In the genomic region with DNA sequence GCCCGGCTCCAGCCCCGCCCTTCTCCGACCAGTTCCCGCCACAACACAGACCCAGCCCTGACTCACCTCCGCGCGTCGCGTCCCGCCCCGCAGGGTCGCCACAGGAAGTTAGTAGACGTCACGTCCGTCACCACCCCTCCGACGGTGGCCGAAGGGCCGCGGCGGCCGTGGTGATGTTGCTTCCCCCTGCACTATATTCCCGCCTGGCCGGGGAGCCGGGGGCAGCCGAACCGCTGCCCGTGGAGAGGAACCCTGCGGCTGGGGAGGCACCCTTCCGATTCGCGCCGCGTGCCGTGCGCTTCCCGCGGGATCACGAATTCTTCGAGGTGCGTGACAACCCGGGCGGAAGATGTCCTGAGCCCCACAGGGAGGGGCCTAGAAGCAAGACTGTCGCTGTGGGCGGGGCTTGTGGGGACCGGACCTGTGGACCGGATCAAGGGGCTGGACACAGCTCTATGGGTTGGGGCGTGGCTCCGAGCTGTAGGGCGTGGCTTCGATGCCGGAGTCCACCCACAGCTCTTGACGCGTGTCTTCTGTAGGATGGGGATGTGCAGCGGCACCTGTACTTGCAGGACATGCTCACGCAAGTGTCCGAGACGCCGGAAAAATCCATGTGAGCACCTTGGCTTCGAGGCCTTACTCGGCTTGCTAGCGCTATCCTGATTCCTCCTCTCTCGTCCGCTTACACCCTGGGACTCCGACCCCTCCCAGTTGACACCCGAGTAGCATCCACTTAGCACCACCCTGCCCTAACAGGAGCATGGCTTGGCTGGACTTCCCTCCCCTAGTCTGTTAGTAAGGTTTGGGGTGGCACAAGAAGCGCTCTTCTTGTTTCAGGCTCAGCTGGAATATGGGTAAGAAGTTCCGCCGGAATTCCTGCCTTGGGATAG, we compare ENCODE assay signal across 8 mouse cellular contexts. TPM values are rescaled to one million over a fixed set of nuclear protein-coding genes. Genes with fewer than 3 reads are reported as not detected.
A peak's percentile ranks its signal among the peaks of the same experiment; 100 is the strongest.
DNase-seq lines count a peak whose midpoint lies in the region; ATAC-seq and TF ChIP-seq lines count a peak whose summit lies in the region.

A gene (plus strand): TSS at position 111 of the 890 bp plus-strand sequence.
A gene (minus strand): TSS at position 389 of the 890 bp plus-strand sequence.

- H3K9me3 ChIP-seq in embryonic facial prominence, embryonic 13.5 days = no peaks in the 10 kb centered on the region
- H3K9me3 ChIP-seq in limb, embryonic 12.5 days = no peaks in the 10 kb centered on the region
- no peaks in the 10 kb centered on the region for H3K9me3 ChIP-seq in midbrain, embryonic 15.5 days

- peaks cover 49% of the 10 kb centered on the region for H3K36me3 ChIP-seq in embryonic facial prominence, embryonic 13.5 days
- no peaks in the 10 kb centered on the region for H3K36me3 ChIP-seq in kidney, adult 2 months (ENCODE audit: control insufficient read depth, insufficient read depth, low read length)
- peaks cover 59% of the 10 kb centered on the region for H3K36me3 ChIP-seq in limb, embryonic 12.5 days
- peaks cover 12% of the 10 kb centered on the region; the same call in 1 of the 2 replicates for H3K36me3 ChIP-seq in midbrain, embryonic 15.5 days (replicated peaks)
- H3K36me3 ChIP-seq in spleen, adult 2 months (ENCODE audit: control insufficient read depth, insufficient read depth, low read length) = peaks cover 16% of the 10 kb centered on the region

- H3K27ac ChIP-seq in embryonic facial prominence, embryonic 13.5 days = peak within 1 kb of the TSS; percentile 91
- H3K27ac ChIP-seq in kidney, adult 2 months (ENCODE audit: insufficient read depth, low read depth, low read length) = peak within 1 kb of the TSS; percentile 81
- H3K27ac ChIP-seq in limb, embryonic 12.5 days = peak within 1 kb of the TSS; percentile 77
- peak within 1 kb of the TSS; percentile 94 for H3K27ac ChIP-seq in midbrain, embryonic 15.5 days
- peak within 1 kb of the TSS; percentile 93 for H3K27ac ChIP-seq in spleen, adult 2 months (ENCODE audit: insufficient read depth, low read length)

- TF ChIP-seq POLR2A in kidney, adult 2 months (IDR thresholded peaks at IDR 0.05; ENCODE audit: low read depth, low read length) = peak; percentile 48
- no peak; the same call in none of the 2 replicates for TF ChIP-seq POLR2A in spleen, adult 2 months (IDR thresholded peaks at IDR 0.05; ENCODE audit: low read depth, low read length)

- H3K4me2 ChIP-seq in embryonic facial prominence, embryonic 13.5 days = peak within 1 kb of the TSS; percentile 79
- peak within 1 kb of the TSS; percentile 87 for H3K4me2 ChIP-seq in limb, embryonic 12.5 days
- peak within 1 kb of the TSS; percentile 92 for H3K4me2 ChIP-seq in midbrain, embryonic 15.5 days

- peak within 1 kb of the TSS; percentile 91 for H3K9ac ChIP-seq in embryonic facial prominence, embryonic 13.5 days
- H3K9ac ChIP-seq in limb, embryonic 12.5 days (replicated peaks) = peak within 1 kb of the TSS; percentile 82
- H3K9ac ChIP-seq in midbrain, embryonic 15.5 days = peak within 1 kb of the TSS; percentile 88

- peak; percentile 92 for ATAC-seq in embryonic facial prominence, embryonic 13.5 days (ENCODE audit: insufficient number of reproducible peaks, insufficient read depth, low FRiP score, low TSS enrichment, low read depth)
- ATAC-seq in limb, embryonic 12.5 days (ENCODE audit: insufficient number of reproducible peaks, insufficient read depth, low FRiP score, low TSS enrichment, low read depth) = peak; percentile 97
- ATAC-seq in midbrain, embryonic 15.5 days (replicated peaks) = peak; percentile 96

- peaks cover 21% of the 10 kb centered on the region for H3K4me1 ChIP-seq in embryonic facial prominence, embryonic 13.5 days
- H3K4me1 ChIP-seq in kidney, adult 2 months (ENCODE audit: control insufficient read depth, insufficient read depth, low read length) = no peaks in the 10 kb centered on the region
- peaks cover 21% of the 10 kb centered on the region for H3K4me1 ChIP-seq in limb, embryonic 12.5 days (replicated peaks)
- peaks cover 26% of the 10 kb centered on the region for H3K4me1 ChIP-seq in midbrain, embryonic 15.5 days
- H3K4me1 ChIP-seq in spleen, adult 2 months (ENCODE audit: control insufficient read depth, insufficient read depth, insufficient read length) = peaks cover 5% of the 10 kb centered on the region; the same call in 1 of the 2 replicates

- no peaks in the 10 kb centered on the region for H3K27me3 ChIP-seq in embryonic facial prominence, embryonic 13.5 days
- H3K27me3 ChIP-seq in kidney, adult 2 months (replicated peaks; ENCODE audit: control insufficient read depth, insufficient read depth, low read length) = no peaks in the 10 kb centered on the region
- no peaks in the 10 kb centered on the region for H3K27me3 ChIP-seq in limb, embryonic 12.5 days
- no peaks in the 10 kb centered on the region for H3K27me3 ChIP-seq in midbrain, embryonic 15.5 days (replicated peaks)
- no peaks in the 10 kb centered on the region for H3K27me3 ChIP-seq in spleen, adult 2 months (ENCODE audit: control insufficient read depth, insufficient read depth, low read length)

- no peak for TF ChIP-seq CTCF in kidney, adult 2 months (conservative IDR thresholded peaks at IDR 0.05; ENCODE audit: insufficient read depth, insufficient read length, low read depth, low read length)
- TF ChIP-seq CTCF in spleen, adult 2 months (IDR thresholded peaks at IDR 0.05; ENCODE audit: extremely low read depth, insufficient read depth, insufficient read length, insufficient replicate concordance) = no peak

- WGBS in embryonic facial prominence, embryonic 13.5 days = 1% methylated on average over 69 of the region's 69 CpGs
- 1% methylated on average over 69 of the region's 69 CpGs for WGBS in kidney, adult 2 months
- WGBS in limb, embryonic 12.5 days = under 1% methylated on average over 68 of the region's 69 CpGs
- WGBS in midbrain, embryonic 15.5 days = 1% methylated on average over 69 of the region's 69 CpGs
- 3% methylated on average over 69 of the region's 69 CpGs for WGBS in spleen, adult 2 months

- H3K4me3 ChIP-seq in embryonic facial prominence, embryonic 13.5 days = peak within 1 kb of the TSS; percentile 91
- H3K4me3 ChIP-seq in kidney, adult 2 months (ENCODE audit: insufficient read depth, low read depth, low read length) = peak within 1 kb of the TSS; percentile 76
- peak within 1 kb of the TSS; percentile 83 for H3K4me3 ChIP-seq in limb, embryonic 12.5 days (replicated peaks)
- H3K4me3 ChIP-seq in midbrain, embryonic 15.5 days = peak within 1 kb of the TSS; percentile 91
- peak within 1 kb of the TSS; percentile 94 for H3K4me3 ChIP-seq in spleen, adult 2 months (ENCODE audit: extremely low read depth, insufficient read depth, insufficient read length)

- peak; percentile 97 for DNase-seq in 3134 (ENCODE audit: extremely low read depth, insufficient read length, low spot score)
- peak; percentile 97 to 98 for DNase-seq in adrenal gland, postnatal 36 days
- peak; percentile 97 to 98 for DNase-seq in heart, adult 18-20 months
- peak; percentile 99 for DNase-seq in kidney, adult 2 months
- peak; percentile 89 to 94 for DNase-seq in spleen, adult 2 months (ENCODE audit: low read depth in 1 of 2, low spot score in 2 of 2)

RNA-seq across cellular contexts. Expression of the first gene that starts in this region (rescaled TPM):
- total RNA-seq in adrenal gland, postnatal 36 days (2021) = 10 to 100 TPM; 19.2 to 22.8 TPM
- polyA plus RNA-seq in embryonic facial prominence, embryonic 13.5 days (2015; fragmentation: Nextera tagmentation; extraction: Ambion mirVana) = 41.0 and 42.4 TPM in 2 replicates
- 1 to 10 TPM; 7.5 to 8.4 TPM for total RNA-seq in heart, adult 18-20 months (2021)
- polyA plus RNA-seq in kidney, adult 2 months (2012; rRNA removed) = 28.6 and 43.3 TPM in 2 replicates
- 41.4 and 43.0 TPM in 2 replicates for polyA plus RNA-seq in limb, embryonic 12.5 days (2016; fragmentation: Nextera tagmentation; extraction: Ambion mirVana)
- 56.6 and 58.0 TPM in 2 replicates for polyA plus RNA-seq in midbrain, embryonic 15.5 days (2015; fragmentation: Nextera tagmentation; extraction: Ambion mirVana)
- polyA plus RNA-seq in spleen, adult 2 months (2012; rRNA removed) = 43.3 and 95.2 TPM in 2 replicates

RNA-seq across cellular contexts. Expression of the second gene that starts in this region (rescaled TPM):
- 10 to 100 TPM; 24.4 to 26.0 TPM for total RNA-seq in adrenal gland, postnatal 36 days (2021)
- 66.3 and 70.1 TPM in 2 replicates for polyA plus RNA-seq in embryonic facial prominence, embryonic 13.5 days (2015; fragmentation: Nextera tagmentation; extraction: Ambion mirVana)
- total RNA-seq in heart, adult 18-20 months (2021) = 10 to 100 TPM; 31.9 to 35.4 TPM
- 19.9 and 20.0 TPM in 2 replicates for polyA plus RNA-seq in kidney, adult 2 months (2012; rRNA removed)
- 82.3 and 82.8 TPM in 2 replicates for polyA plus RNA-seq in limb, embryonic 12.5 days (2016; fragmentation: Nextera tagmentation; extraction: Ambion mirVana)
- 61.3 and 62.6 TPM in 2 replicates for polyA plus RNA-seq in midbrain, embryonic 15.5 days (2015; fragmentation: Nextera tagmentation; extraction: Ambion mirVana)
- 16.3 and 17.5 TPM in 2 replicates for polyA plus RNA-seq in spleen, adult 2 months (2012; rRNA removed)

Comparison
In these comparisons a context has a peak if more than half of its experiments do, and no peak if none do; other contexts are left out.
1. Peak in every context shown above with its lines: DNase-seq, ATAC-seq, H3K4me3 ChIP-seq and H3K27ac ChIP-seq.